Mouse (Mus musculus) cerebellum, adult 2 months (tissue): ENCODE measurements around the gene Pdzd3.

Experiments
- CTCF ChIP-seq: fragments of 200-500 bp; IDR thresholded peaks from 2 replicates; pipeline ENCODE4 v1.5.1; 2011; ENCODE audit warnings: low read depth, mild to moderate bottlenecking, control low read depth, low read length, moderate library complexity, borderline replicate concordance; ENCODE audit not compliant: insufficient read depth
- POLR2A ChIP-seq: fragments of 200-500 bp; IDR thresholded peaks from 2 replicates; pipeline ENCODE4 v1.6.1; 2011; ENCODE audit warnings: low read length, control low read depth, borderline replicate concordance; ENCODE audit not compliant: insufficient read depth

GRCm38 (mm10) chr9:44268027-44268360 lies 16.7 kb upstream of the Pdzd3 start:
- TF ChIP-seq POLR2A: no peak
- TF ChIP-seq CTCF: peak; percentile 64; the same call in 1 of the 2 replicates
